Mouse (Mus musculus) liver, postnatal 0 days (tissue): ENCODE data around the gene Kcnn1.

Experiments
- CTCF ChIP-seq: sonication (generic); IDR thresholded peaks from 2 replicates; pipeline ENCODE4 v1.5.1; 2016; ENCODE audit warnings: antibody characterized with exemption, low read depth
- EP300 ChIP-seq: IDR thresholded peaks from 2 replicates; pipeline ENCODE4 v1.6.1; 2016; ENCODE audit warnings: antibody characterized with exemption, low read depth, mild to moderate bottlenecking

GRCm38 (mm10) chr8:70891356-70891755 is 28.3 kb upstream of the Kcnn1 start:
- TF ChIP-seq CTCF (no peak), EP300 (no peak)
